Mouse (Mus musculus) forebrain, embryonic 16.5 days (tissue): ENCODE measurements around the gene Arhgef26. TPM values are rescaled to one million over a fixed set of nuclear protein-coding genes. Genes with fewer than 3 reads are reported as not detected.

Experiments used
- ATAC-seq: fragments of 200-750 bp; cut with Nextera tagmentation; 2 replicates; pipeline ENCODE4 v1.8.0; 2017; ENCODE audit warnings: mild to moderate bottlenecking, moderate library complexity
- H3K27ac ChIP-seq: fragments of 300-500 bp; sonication (generic); 2 replicates; pipeline ENCODE4 v1.5.1; 2014; ENCODE audit warnings: low read length, control low read depth
- H3K27me3 ChIP-seq: fragments of 300-500 bp; sonication (generic); replicated peaks from 2 replicates; pipeline ENCODE4 v1.6.1; 2014; ENCODE audit warnings: low read length; ENCODE audit not compliant: control insufficient read depth, insufficient read depth
- H3K36me3 ChIP-seq: fragments of 300-500 bp; sonication (generic); 2 replicates; pipeline ENCODE4 v1.6.1; 2014; ENCODE audit not compliant: control insufficient read depth, insufficient read depth
- H3K4me1 ChIP-seq: fragments of 300-500 bp; sonication (generic); replicated peaks from 2 replicates; pipeline ENCODE4 v1.6.1; 2014; ENCODE audit warnings: low read length; ENCODE audit not compliant: control insufficient read depth, insufficient read depth
- H3K4me2 ChIP-seq: fragments of 300-500 bp; sonication (generic); 2 replicates; pipeline ENCODE4 v1.6.1; 2014; ENCODE audit warnings: mild to moderate bottlenecking, low read length, control low read depth
- H3K4me3 ChIP-seq: fragments of 300-500 bp; sonication (generic); replicated peaks from 2 replicates; pipeline ENCODE4 v1.5.1; 2014; ENCODE audit warnings: mild to moderate bottlenecking, low read length, control low read depth
- H3K9ac ChIP-seq: fragments of 300-500 bp; sonication (generic); replicated peaks from 2 replicates; pipeline ENCODE4 v1.6.1; 2014; ENCODE audit warnings: low read depth, low read length, control low read depth
- H3K9me3 ChIP-seq: fragments of 300-500 bp; sonication (generic); 2 replicates; pipeline ENCODE4 v1.6.1; 2016; ENCODE audit warnings: low read length; ENCODE audit not compliant: control insufficient read depth
- WGBS: fragments of 180-500 bp; shearing (Covaris S2); extraction: QIAGEN DNeasy Blood & Tissue Kit; methylation state at CpG from one replicate; pipeline ENCODE4 v1.1.7; 2014; 5-methylcytosine and 5-hydroxymethylcytosine counted together
- polyA plus RNA-seq: library from polyadenylated mRNA; unstranded; fragments of >200 nt; fragmentation: Nextera tagmentation; extraction: Ambion mirVana; gene quantifications from 2 replicates; pipeline ENCODE4 v1.2.1, GENCODE M21; 2015

Gene Arhgef26
- polyA plus RNA-seq, 1 experiment from 2014 or later, result 15.6 TPM

- no peaks in the 10 kb centered on the region for H3K36me3 ChIP-seq
- no peaks in the 10 kb centered on the region for H3K9me3 ChIP-seq
- no peaks in the 10 kb centered on the region for H3K27me3 ChIP-seq
- ATAC-seq, result no peak
- H3K4me3 ChIP-seq, result peak overlapping the region; percentile 88
- H3K4me2 ChIP-seq, result peak overlapping the region; percentile 86
- WGBS, result 2% methylated on average over 2 of the region's 2 CpGs
- H3K9ac ChIP-seq, result no peak overlapping the region
- no peak overlapping the region for H3K27ac ChIP-seq
- H3K4me1 ChIP-seq, result peaks cover 13% of the 10 kb centered on the region
Observed at GRCm38 (mm10) chr3:62340861-62341260, 2.7 kb downstream of the Arhgef26 start.

- Histone ChIP-seq H3K27ac (no peak overlapping the region), H3K4me1 (peaks cover 13% of the 10 kb centered on the region), H3K4me3 (peak overlapping the region; percentile 14; the same call in 1 of the 2 replicates), H3K27me3 (no peaks in the 10 kb centered on the region), H3K4me2 (peak overlapping the region; percentile 86), H3K36me3 (no peaks in the 10 kb centered on the region), H3K9ac (no peak overlapping the region), H3K9me3 (no peaks in the 10 kb centered on the region)
- ATAC-seq, result no peak
- 22% methylated on average over 3 of the region's 3 CpGs for WGBS
Observed at GRCm38 (mm10) chr3:62341496-62342205, 3.5 kb downstream of the Arhgef26 start.

DNA sequence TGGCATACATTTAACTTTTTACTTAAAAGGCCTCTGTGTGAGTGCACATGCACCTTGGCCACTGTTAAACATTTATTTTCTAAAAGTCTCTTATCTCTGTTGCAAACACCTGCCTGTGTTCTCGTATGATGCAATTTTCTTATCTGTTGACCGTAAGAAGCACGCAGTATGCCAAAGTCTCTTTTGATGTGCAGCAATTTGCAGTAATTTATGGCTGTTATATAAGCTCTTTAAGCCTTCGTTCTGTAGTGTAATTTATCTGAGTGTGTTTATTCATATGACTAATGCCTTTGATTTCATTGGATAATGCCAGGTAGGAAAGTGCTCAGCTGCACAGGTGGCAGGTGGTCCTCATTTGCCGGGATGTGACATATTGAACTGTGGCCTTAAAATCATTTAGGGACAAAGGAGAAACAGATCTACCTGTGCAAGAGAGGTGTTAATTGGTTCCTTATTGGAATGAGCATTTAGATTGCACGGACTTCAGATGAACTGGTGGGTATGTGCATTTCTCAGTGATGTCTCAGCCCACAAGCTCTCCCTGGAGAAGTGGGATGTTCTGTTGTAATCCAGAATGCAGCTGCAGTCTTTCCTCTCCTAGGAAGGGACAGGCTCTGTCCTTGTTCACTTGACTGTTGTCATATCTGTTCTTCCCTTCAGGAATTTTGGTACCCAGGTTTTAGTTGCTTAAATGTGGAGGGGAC, 10.5 kb downstream of the Arhgef26 start:
- no peak overlapping the region for H3K9ac ChIP-seq
- WGBS, result 78% methylated on average over 6 of the region's 6 CpGs
- no peaks in the 10 kb centered on the region for H3K36me3 ChIP-seq
- no peak for ATAC-seq
- no peak overlapping the region for H3K4me2 ChIP-seq
- H3K4me1 ChIP-seq, result no peaks in the 10 kb centered on the region; the same call in 1 of the 2 replicates
- no peak overlapping the region for H3K4me3 ChIP-seq
- H3K27me3 ChIP-seq, result no peaks in the 10 kb centered on the region
- H3K9me3 ChIP-seq, result no peaks in the 10 kb centered on the region
- H3K27ac ChIP-seq, result no peak overlapping the region

DNA sequence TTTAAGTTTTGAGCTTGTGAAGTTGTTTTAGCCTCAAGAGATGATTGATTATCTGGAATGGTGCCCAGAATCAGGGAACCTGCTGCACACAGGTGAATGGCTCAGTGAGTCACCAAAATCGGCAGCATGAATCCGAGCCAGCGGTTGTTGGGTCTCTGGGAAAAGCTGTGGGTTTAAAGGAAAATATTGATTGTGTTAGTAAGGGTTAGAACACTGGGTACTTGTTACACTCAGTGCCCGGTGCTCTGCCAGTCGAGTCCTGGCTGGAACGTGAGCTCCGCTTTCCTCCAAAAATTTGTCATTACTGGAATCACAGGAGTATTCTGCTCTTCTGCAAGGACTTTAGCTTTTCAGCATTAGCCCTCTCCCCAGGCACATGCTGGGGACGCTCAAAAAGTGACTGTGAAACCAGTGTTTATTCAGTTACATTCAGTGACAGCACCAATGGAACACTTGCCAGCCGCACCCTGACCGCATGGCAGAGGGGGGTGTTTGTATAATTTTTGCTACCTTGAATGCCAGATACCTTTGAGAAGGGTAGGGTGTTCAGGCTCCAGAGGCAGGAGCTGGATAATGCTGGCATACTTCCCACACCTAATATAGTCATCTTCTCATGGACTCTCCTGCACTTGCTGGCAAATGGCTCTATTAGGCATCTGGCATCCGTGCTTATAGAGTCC, 11.2 kb downstream of the Arhgef26 start:
- ATAC-seq, result no peak
- 74% methylated on average over 11 of the region's 11 CpGs for WGBS
- Histone ChIP-seq H3K36me3 (no peaks in the 10 kb centered on the region), H3K4me3 (no peak overlapping the region), H3K27me3 (no peaks in the 10 kb centered on the region), H3K4me1 (no peaks in the 10 kb centered on the region; the same call in 1 of the 2 replicates), H3K27ac (no peak overlapping the region), H3K4me2 (no peak overlapping the region), H3K9me3 (no peaks in the 10 kb centered on the region), H3K9ac (no peak overlapping the region)

DNA sequence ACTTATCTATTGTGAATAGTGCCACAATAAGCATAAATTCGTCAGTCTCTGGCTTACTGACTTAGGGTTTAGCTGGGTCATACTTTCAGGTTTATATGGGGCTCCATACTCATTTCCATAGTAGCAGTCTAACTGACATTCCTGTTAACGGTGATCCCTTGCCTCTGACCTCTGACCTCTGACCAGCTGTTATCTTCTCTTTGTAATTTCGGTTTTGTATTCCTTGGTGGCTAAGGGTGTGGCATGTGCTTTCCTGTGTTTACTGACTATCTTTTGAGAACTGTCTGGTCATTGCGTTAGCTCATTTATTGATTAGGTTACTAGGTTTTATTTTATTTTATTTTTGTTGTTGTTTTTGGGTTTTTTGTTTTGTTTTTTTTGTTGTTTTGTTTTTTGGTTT, 13.9 kb downstream of the Arhgef26 start:
- WGBS, result 89% methylated on average over 4 of the region's 4 CpGs

DNA sequence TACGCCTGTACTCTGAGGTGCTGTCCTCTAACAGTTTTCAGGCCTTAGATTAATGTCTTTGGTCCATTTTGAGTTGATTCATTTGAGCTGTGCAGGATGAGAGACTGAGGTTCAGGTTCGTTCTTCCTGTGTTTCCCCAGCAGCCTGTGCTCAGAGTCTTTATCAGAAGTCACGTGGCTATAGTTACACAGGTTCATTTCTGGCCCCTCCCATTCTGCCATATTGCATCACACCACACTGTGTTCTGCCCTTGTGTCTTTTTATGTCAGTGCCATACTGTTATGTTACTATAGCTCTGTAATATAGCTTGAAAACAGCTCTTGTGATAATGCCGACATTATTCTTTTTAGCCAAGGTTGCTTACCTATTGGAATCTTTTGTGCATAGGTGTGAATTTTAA, 14.7 kb downstream of the Arhgef26 start:
- Histone ChIP-seq H3K9ac (no peak overlapping the region), H3K4me3 (no peak overlapping the region), H3K27me3 (no peaks in the 10 kb centered on the region), H3K27ac (no peak overlapping the region), H3K4me2 (no peak overlapping the region), H3K9me3 (no peaks in the 10 kb centered on the region), H3K36me3 (no peaks in the 10 kb centered on the region), H3K4me1 (no peaks in the 10 kb centered on the region; the same call in 1 of the 2 replicates)
- no peak for ATAC-seq
- WGBS, result 92% methylated on average over 4 of the region's 4 CpGs

More for the DNA sequence above, 13.9 kb downstream of the Arhgef26 start:
- Histone ChIP-seq H3K9me3 (no peaks in the 10 kb centered on the region), H3K9ac (no peak overlapping the region), H3K4me3 (no peak overlapping the region), H3K36me3 (no peaks in the 10 kb centered on the region), H3K4me1 (no peaks in the 10 kb centered on the region; the same call in 1 of the 2 replicates), H3K4me2 (no peak overlapping the region), H3K27ac (no peak overlapping the region), H3K27me3 (no peaks in the 10 kb centered on the region)
- no peak for ATAC-seq

DNA sequence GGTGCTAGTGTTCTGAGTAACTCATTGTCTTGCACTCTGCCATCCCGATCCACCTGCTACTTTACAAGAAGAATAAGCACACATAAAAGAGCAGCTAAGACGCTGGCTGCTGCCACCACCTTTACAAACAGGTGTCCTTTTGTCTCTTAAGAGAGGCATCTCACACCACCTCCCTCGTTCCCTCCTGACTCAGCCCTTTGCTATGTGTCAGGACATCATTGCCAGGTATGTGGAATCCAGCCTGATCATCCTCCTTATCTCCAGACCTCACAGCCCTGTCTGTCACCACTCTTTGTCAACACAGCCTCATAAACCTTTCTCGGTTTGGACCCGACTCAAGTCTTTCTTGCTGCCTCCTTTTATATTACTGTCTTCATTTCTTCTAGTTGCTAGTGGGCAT, 29.7 kb downstream of the Arhgef26 start:
- Histone ChIP-seq H3K27ac (no peak overlapping the region), H3K9me3 (no peaks in the 10 kb centered on the region), H3K4me2 (no peak overlapping the region), H3K27me3 (no peaks in the 10 kb centered on the region), H3K4me3 (no peak overlapping the region), H3K9ac (no peak overlapping the region), H3K4me1 (no peaks in the 10 kb centered on the region), H3K36me3 (no peaks in the 10 kb centered on the region)
- 87% methylated on average over 5 of the region's 5 CpGs for WGBS
- ATAC-seq, result no peak

- Histone ChIP-seq H3K36me3 (no peaks in the 10 kb centered on the region), H3K4me2 (no peak overlapping the region), H3K9ac (no peak overlapping the region), H3K4me3 (no peak overlapping the region), H3K4me1 (no peaks in the 10 kb centered on the region), H3K27ac (no peak overlapping the region), H3K27me3 (no peaks in the 10 kb centered on the region), H3K9me3 (no peaks in the 10 kb centered on the region)
- 57% methylated on average over 2 of the region's 2 CpGs for WGBS
- no peak for ATAC-seq
Observed at GRCm38 (mm10) chr3:62372841-62373240, 34.7 kb downstream of the Arhgef26 start.

DNA sequence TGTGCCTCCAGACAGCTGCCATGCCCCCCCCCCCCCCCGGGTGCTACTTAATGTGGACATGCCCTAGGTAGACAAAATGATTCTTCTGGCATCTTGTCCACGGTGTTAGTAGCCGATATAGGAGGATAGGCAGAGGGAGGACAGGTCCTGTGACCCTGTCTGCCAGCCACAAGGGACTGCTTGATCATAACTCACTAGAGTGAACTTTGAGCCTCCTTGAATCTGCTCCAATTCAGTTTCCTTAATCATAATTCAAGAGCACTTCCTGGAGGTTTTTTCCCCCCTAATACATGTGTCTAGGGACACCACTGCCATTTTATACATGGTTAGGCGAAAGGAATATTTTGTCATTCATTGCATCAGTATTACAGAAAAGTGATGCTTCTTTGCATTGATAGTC, 36.2 kb downstream of the Arhgef26 start:
- no peaks in the 10 kb centered on the region for H3K27me3 ChIP-seq
- H3K4me3 ChIP-seq, result no peak overlapping the region
- no peaks in the 10 kb centered on the region for H3K36me3 ChIP-seq
- no peaks in the 10 kb centered on the region for H3K4me1 ChIP-seq
- ATAC-seq, result no peak
- H3K9ac ChIP-seq, result no peak overlapping the region
- no peaks in the 10 kb centered on the region for H3K9me3 ChIP-seq
- no peak overlapping the region for H3K27ac ChIP-seq
- 91% methylated on average over 4 of the region's 4 CpGs for WGBS
- no peak overlapping the region for H3K4me2 ChIP-seq
